Mouse (Mus musculus) heart, adult 2 months (tissue): ENCODE measurements around the gene Dyx1c1. TPM values are rescaled to one million over a fixed set of nuclear protein-coding genes. Genes with fewer than 3 reads are reported as not detected.

Experiments used
- DNase-seq, 2 experiments: peaks; one replicate each; pipeline ENCODE4 v3.0.0; 2021
- H3K27ac ChIP-seq: fragments of 200-600 bp; 2 replicates; pipeline ENCODE4 v1.8.1; 2022
- H3K27me3 ChIP-seq: fragments of 200-500 bp; 2 replicates; pipeline ENCODE4 v1.6.1; 2012; ENCODE audit warnings: mild to moderate bottlenecking, low read length, inconsistent platforms, mixed read lengths; ENCODE audit not compliant: control insufficient read depth, insufficient read depth
- H3K36me3 ChIP-seq: fragments of 200-500 bp; 2 replicates; pipeline ENCODE4 v1.6.1; 2012; ENCODE audit warnings: low read length, inconsistent platforms; ENCODE audit not compliant: control insufficient read depth, insufficient read depth
- H3K4me1 ChIP-seq: fragments of 200-500 bp; 2 replicates; pipeline ENCODE4 v1.6.1; 2011; ENCODE audit warnings: low read length; ENCODE audit not compliant: control insufficient read depth, insufficient read depth
- H3K4me3 ChIP-seq: fragments of 200-600 bp; 2 replicates; pipeline ENCODE4 v1.8.1; 2022
- H3K79me2 ChIP-seq: fragments of 200-500 bp; replicated peaks from 2 replicates; pipeline ENCODE4 v1.6.1; 2012; ENCODE audit warnings: mild to moderate bottlenecking, inconsistent platforms, low read length, moderate library complexity, mixed read lengths; ENCODE audit not compliant: control insufficient read depth, insufficient read depth
- H3K9ac ChIP-seq: fragments of 200-500 bp; 2 replicates; pipeline ENCODE4 v1.6.1; 2012; ENCODE audit warnings: low read depth, mild to moderate bottlenecking, control low read depth, inconsistent platforms, low read length, mixed read lengths
- CTCF ChIP-seq: fragments of 200-600 bp; IDR thresholded peaks from 2 replicates; pipeline ENCODE4 v1.8.1; 2022; ENCODE audit warnings: antibody characterized with exemption, mild to moderate bottlenecking, moderate library complexity
- EP300 ChIP-seq: fragments of 200-500 bp; IDR thresholded peaks from 2 replicates; pipeline ENCODE4 v1.6.1; 2011; ENCODE audit warnings: low read depth, low read length, control low read depth; ENCODE audit not compliant: insufficient read depth
- POLR2A ChIP-seq: fragments of 200-500 bp; IDR thresholded peaks from 2 replicates; pipeline ENCODE4 v1.6.1; 2011; ENCODE audit warnings: mild to moderate bottlenecking, low read depth, low read length, control low read depth; ENCODE audit not compliant: insufficient read depth
- WGBS: fragments of 180-500 bp; shearing (Covaris S2); methylation state at CpG from one replicate; pipeline ENCODE4 v1.1.7; 2018; 5-methylcytosine and 5-hydroxymethylcytosine counted together
- intact Hi-C: fragments of 180-260 bp; cut with DNase I; formaldehyde crosslinking; loops from one replicate; pipeline ENCODE4 v1.15.1; 2025
- polyA plus RNA-seq: library from polyadenylated mRNA; depleted of rRNA; stranded (reverse); fragments of >200 nt; gene quantifications from 2 replicates; pipeline ENCODE4 v1.2.3, GENCODE M21; 2012
- total RNA-seq, 2 experiments: library from RNA; stranded (reverse); gene quantifications; 2 replicates each; pipeline ENCODE4 v1.2.3; 2021

Dyx1c1 gene
- total and polyA plus RNA-seq, 3 experiments, result 0.18 to 0.52 (median 0.39) TPM

GRCm38 (mm10) chr9:73002177-73002576, 43.6 kb downstream of the Dyx1c1 start:
- Histone ChIP-seq H3K27me3 (no peaks in the 10 kb centered on the region), H3K9ac (no peak overlapping the region), H3K36me3 (no peaks in the 10 kb centered on the region), H3K79me2 (no peaks in the 10 kb centered on the region), H3K4me1 (no peaks in the 10 kb centered on the region), H3K27ac (no peak overlapping the region), H3K4me3 (no peak overlapping the region)
- intact Hi-C loops, result no loop called here
- no peak for DNase-seq
- TF ChIP-seq POLR2A, result no peak
- no peak for TF ChIP-seq EP300
- no peak for TF ChIP-seq CTCF
- WGBS, result 69% methylated on average over 3 of the region's 3 CpGs

GRCm38 (mm10) chr9:73004076-73004475, 45.5 kb downstream of the Dyx1c1 start:
- no peak overlapping the region for H3K4me3 ChIP-seq
- TF ChIP-seq POLR2A, result no peak
- no peaks in the 10 kb centered on the region for H3K4me1 ChIP-seq
- H3K36me3 ChIP-seq, result no peaks in the 10 kb centered on the region
- H3K79me2 ChIP-seq, result no peaks in the 10 kb centered on the region
- intact Hi-C loops, result no loop called here
- 84% methylated on average over 8 of the region's 8 CpGs for WGBS
- no peak overlapping the region for H3K9ac ChIP-seq
- DNase-seq, result no peak
- H3K27ac ChIP-seq, result no peak overlapping the region
- H3K27me3 ChIP-seq, result no peaks in the 10 kb centered on the region

GRCm38 (mm10) chr9:73005106-73005505, 46.5 kb downstream of the Dyx1c1 start:
- no peak overlapping the region for H3K4me3 ChIP-seq
- intact Hi-C loops, result no loop called here
- H3K9ac ChIP-seq, result no peak overlapping the region
- H3K79me2 ChIP-seq, result no peaks in the 10 kb centered on the region
- TF ChIP-seq EP300 (no peak), POLR2A (no peak), CTCF (no peak)
- no peak for DNase-seq
- WGBS, result 82% methylated on average over 6 of the region's 6 CpGs
- H3K27me3 ChIP-seq, result no peaks in the 10 kb centered on the region
- H3K27ac ChIP-seq, result no peak overlapping the region
- no peaks in the 10 kb centered on the region for H3K36me3 ChIP-seq
- no peaks in the 10 kb centered on the region for H3K4me1 ChIP-seq

GRCm38 (mm10) chr9:73006175-73006574, 47.6 kb downstream of the Dyx1c1 start:
- intact Hi-C loops, result no loop called here
- H3K4me3 ChIP-seq, result no peak overlapping the region
- no peaks in the 10 kb centered on the region for H3K36me3 ChIP-seq
- 93% methylated on average over 3 of the region's 3 CpGs for WGBS
- TF ChIP-seq CTCF, result peak; percentile 29; the same call in 1 of the 2 replicates
- no peak for TF ChIP-seq POLR2A
- TF ChIP-seq EP300, result no peak
- no peak overlapping the region for H3K27ac ChIP-seq
- no peaks in the 10 kb centered on the region for H3K27me3 ChIP-seq
- no peak overlapping the region for H3K9ac ChIP-seq
- no peaks in the 10 kb centered on the region for H3K4me1 ChIP-seq
- DNase-seq, result no peak
- no peaks in the 10 kb centered on the region for H3K79me2 ChIP-seq

- 56% methylated on average over 3 of the region's 3 CpGs for WGBS
- intact Hi-C loops, result no loop called here
- no peak for TF ChIP-seq CTCF
- TF ChIP-seq POLR2A, result no peak
- no peak for TF ChIP-seq EP300
- DNase-seq, result no peak
- H3K27me3 ChIP-seq, result no peaks in the 10 kb centered on the region
- no peak overlapping the region for H3K27ac ChIP-seq
- no peak overlapping the region for H3K4me3 ChIP-seq
- no peaks in the 10 kb centered on the region for H3K79me2 ChIP-seq
- H3K9ac ChIP-seq, result no peak overlapping the region
- no peaks in the 10 kb centered on the region for H3K36me3 ChIP-seq
- no peaks in the 10 kb centered on the region for H3K4me1 ChIP-seq
Observed at GRCm38 (mm10) chr9:73008384-73008783, 49.8 kb downstream of the Dyx1c1 start.

- WGBS, result 93% methylated on average over 4 of the region's 4 CpGs
- Histone ChIP-seq H3K27ac (no peak overlapping the region), H3K4me3 (no peak overlapping the region), H3K27me3 (no peaks in the 10 kb centered on the region), H3K79me2 (no peaks in the 10 kb centered on the region), H3K4me1 (no peaks in the 10 kb centered on the region), H3K36me3 (no peaks in the 10 kb centered on the region), H3K9ac (no peak overlapping the region)
- no peak for DNase-seq
- intact Hi-C loops, result no loop called here
- TF ChIP-seq CTCF, result peak; percentile 15; the same call in 1 of the 2 replicates
- no peak for TF ChIP-seq EP300
- TF ChIP-seq POLR2A, result no peak
Observed at GRCm38 (mm10) chr9:73012629-73013028, 54.0 kb downstream of the Dyx1c1 start.
